Mouse (Mus musculus): ENCODE measurements around the gene Kcna2. TPM values are rescaled to one million over a fixed set of nuclear protein-coding genes. Genes with fewer than 3 reads are reported as not detected.

Gene Kcna2
- total and polyA plus RNA-seq, 2 experiments, result 0.54 to 1.2 TPM

DNA sequence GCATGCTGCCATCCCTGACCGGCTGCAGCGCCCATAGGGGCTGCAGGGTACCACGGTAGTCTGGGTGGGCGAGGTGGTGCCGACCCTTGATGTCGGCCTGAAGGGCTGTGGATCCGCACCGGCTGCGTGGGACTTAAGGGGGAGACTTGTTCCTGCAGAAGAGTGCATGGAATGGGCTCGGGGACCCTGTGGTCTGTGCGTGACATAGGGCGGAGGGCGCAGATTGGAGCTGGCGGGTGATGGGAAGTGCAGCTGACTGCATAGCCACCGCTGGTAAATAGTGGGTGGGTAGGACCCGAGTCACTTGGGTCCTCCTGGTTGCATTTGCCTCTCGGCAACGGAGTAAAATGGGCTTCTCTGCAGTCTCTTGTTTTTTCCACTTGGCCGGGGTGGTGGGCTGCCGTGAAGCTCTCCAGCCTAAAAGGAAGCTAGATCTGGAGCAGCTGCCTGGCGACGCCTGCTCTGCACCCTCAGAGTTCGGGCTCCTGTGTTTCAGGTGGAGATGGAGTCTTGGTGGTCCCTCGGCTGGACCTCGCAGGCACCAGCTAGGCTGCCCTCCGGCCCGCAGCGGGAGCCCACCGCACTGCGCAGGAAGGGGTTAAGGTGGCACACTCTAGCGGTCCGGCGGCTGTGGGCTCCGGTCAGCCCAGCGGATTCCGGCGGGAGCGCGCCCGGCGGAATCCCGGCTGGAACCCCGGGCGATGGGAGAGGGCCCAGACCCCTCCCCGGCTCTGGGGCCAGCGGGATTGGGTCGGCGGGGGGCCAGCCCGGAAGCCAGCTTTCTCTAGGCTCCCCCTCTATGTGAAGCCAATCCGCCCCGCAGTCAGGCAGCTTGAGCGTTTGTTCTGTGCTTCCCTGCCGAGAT is 1.1 kb downstream of the Kcna2 start:
- Histone ChIP-seq H3K4me3 (ENCODE audit: insufficient read depth, low read depth, low read length) (peak overlapping the region; percentile 67), H3K27me3 (ENCODE audit: control insufficient read depth, insufficient read depth, low read length) (peaks cover 14% of the 10 kb centered on the region), H3K9ac (ENCODE audit: low read depth, low read length) (peak overlapping the region; percentile 55), H3K27ac (replicated peaks; ENCODE audit: insufficient read depth, low read depth, low read length) (peak overlapping the region; percentile 30; the same call in 1 of the 2 replicates), H3K79me2 (ENCODE audit: control insufficient read depth, insufficient read depth, low read length) (no peaks in the 10 kb centered on the region), H3K36me3 (ENCODE audit: control insufficient read depth, insufficient read depth, low read length) (no peaks in the 10 kb centered on the region), H3K4me1 (ENCODE audit: control insufficient read depth, insufficient read depth, low read length) (no peaks in the 10 kb centered on the region)
- TF ChIP-seq POLR2A (IDR thresholded peaks at IDR 0.05; ENCODE audit: extremely low read depth, insufficient read depth, low read length) (no peak), CTCF (IDR thresholded peaks at IDR 0.05; ENCODE audit: low read depth, low read length) (no peak)
- DNase-seq (ENCODE audit: extremely low read depth, low read depth, low spot score), result no peak
- 2% methylated on average over 53 of the region's 53 CpGs for WGBS

DNA sequence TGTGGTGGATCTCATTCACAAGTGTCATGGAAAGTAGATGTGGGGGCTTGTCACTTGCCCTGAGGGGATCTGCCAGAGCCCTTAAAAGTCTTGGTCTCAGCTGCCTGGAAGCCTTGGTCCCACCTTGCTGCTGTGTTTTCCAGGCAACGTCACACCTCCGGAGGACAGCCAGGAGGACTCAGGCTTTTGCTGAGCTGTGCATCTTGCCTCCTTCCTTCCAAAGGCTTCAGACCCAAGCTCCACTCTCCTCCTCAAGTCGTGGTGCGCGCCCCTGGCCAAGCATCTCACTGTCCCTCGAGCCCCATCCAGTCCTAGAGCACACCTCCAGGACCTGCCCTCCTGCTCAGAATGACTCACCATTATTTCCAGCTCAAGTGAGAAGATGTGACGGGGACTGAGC is 2.1 kb downstream of the Kcna2 start:
- H3K27ac ChIP-seq (replicated peaks; ENCODE audit: insufficient read depth, low read depth, low read length), result no peak overlapping the region
- H3K79me2 ChIP-seq (ENCODE audit: control insufficient read depth, insufficient read depth, low read length), result no peaks in the 10 kb centered on the region
- WGBS, result 54% methylated on average over 7 of the region's 7 CpGs
- H3K9ac ChIP-seq (ENCODE audit: low read depth, low read length), result no peak overlapping the region
- TF ChIP-seq CTCF (IDR thresholded peaks at IDR 0.05; ENCODE audit: low read depth, low read length) (no peak), POLR2A (IDR thresholded peaks at IDR 0.05; ENCODE audit: extremely low read depth, insufficient read depth, low read length) (no peak)
- no peaks in the 10 kb centered on the region for H3K4me1 ChIP-seq (ENCODE audit: control insufficient read depth, insufficient read depth, low read length)
- H3K36me3 ChIP-seq (ENCODE audit: control insufficient read depth, insufficient read depth, low read length), result no peaks in the 10 kb centered on the region
- H3K27me3 ChIP-seq (ENCODE audit: control insufficient read depth, insufficient read depth, low read length), result peaks cover 14% of the 10 kb centered on the region
- no peak for DNase-seq (ENCODE audit: extremely low read depth, low read depth, low spot score)
- H3K4me3 ChIP-seq (ENCODE audit: insufficient read depth, low read depth, low read length), result peak overlapping the region; percentile 23; the same call in 1 of the 2 replicates

DNA sequence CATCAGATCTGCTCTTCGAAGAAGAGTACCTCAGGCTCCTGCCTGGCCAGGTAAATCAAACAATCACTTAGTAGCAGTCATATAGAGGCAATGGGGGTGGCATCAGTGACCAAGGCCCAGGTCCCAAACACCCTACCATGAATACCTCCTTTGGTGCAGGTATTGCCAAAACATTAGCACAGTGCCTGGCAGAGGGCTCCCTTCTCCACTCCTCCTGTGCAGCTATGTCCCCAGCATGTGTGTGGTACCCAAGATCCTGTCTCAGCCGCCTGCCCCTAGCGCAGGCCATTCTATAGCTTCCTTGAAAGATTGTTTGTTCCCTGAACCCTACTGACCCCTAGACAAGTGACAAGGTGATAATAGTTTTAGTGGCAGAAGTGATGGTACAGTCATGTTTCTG is 2.5 kb downstream of the Kcna2 start:
- WGBS, result 77% methylated on average over 3 of the region's 3 CpGs
- Histone ChIP-seq H3K9ac (ENCODE audit: low read depth, low read length) (no peak overlapping the region), H3K4me3 (ENCODE audit: insufficient read depth, low read depth, low read length) (no peak overlapping the region)

DNA sequence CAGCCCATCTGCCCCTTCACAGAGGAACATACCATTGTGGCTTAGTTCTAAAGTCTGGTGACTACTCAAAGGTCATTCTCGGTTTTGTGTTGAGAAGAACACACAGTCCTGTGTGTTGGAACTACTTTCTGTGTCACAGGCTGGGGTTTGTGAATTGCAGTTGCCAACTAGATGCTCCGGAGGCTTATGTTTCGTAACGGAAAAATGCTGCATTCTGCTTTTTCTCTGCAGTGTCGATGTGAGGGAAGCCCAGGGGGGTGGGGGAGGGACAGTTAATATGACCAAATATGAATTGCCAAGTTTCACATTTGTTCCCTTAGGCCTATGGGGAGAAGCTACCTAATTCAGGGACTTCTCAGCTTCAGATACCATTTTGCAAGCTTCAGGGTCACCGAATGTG is 5.0 kb downstream of the Kcna2 start:
- Histone ChIP-seq H3K4me3 (ENCODE audit: insufficient read depth, low read depth, low read length) (no peak overlapping the region), H3K9ac (ENCODE audit: low read depth, low read length) (no peak overlapping the region), H3K27me3 (ENCODE audit: control insufficient read depth, insufficient read depth, low read length) (peaks cover 14% of the 10 kb centered on the region), H3K27ac (replicated peaks; ENCODE audit: insufficient read depth, low read depth, low read length) (no peak overlapping the region), H3K79me2 (ENCODE audit: control insufficient read depth, insufficient read depth, low read length) (no peaks in the 10 kb centered on the region), H3K36me3 (ENCODE audit: control insufficient read depth, insufficient read depth, low read length) (no peaks in the 10 kb centered on the region), H3K4me1 (ENCODE audit: control insufficient read depth, insufficient read depth, low read length) (no peaks in the 10 kb centered on the region)
- WGBS, result 70% methylated on average over 6 of the region's 6 CpGs
- TF ChIP-seq POLR2A (IDR thresholded peaks at IDR 0.05; ENCODE audit: extremely low read depth, insufficient read depth, low read length) (no peak), CTCF (IDR thresholded peaks at IDR 0.05; ENCODE audit: low read depth, low read length) (no peak)
- peak; percentile 14 for DNase-seq (ENCODE audit: extremely low read depth, low read depth, low spot score)

More for the DNA sequence above, 2.5 kb downstream of the Kcna2 start:
- no peak for DNase-seq (ENCODE audit: extremely low read depth, low read depth, low spot score)
- Histone ChIP-seq H3K27me3 (ENCODE audit: control insufficient read depth, insufficient read depth, low read length) (peaks cover 14% of the 10 kb centered on the region), H3K79me2 (ENCODE audit: control insufficient read depth, insufficient read depth, low read length) (no peaks in the 10 kb centered on the region), H3K27ac (replicated peaks; ENCODE audit: insufficient read depth, low read depth, low read length) (no peak overlapping the region), H3K36me3 (ENCODE audit: control insufficient read depth, insufficient read depth, low read length) (no peaks in the 10 kb centered on the region), H3K4me1 (ENCODE audit: control insufficient read depth, insufficient read depth, low read length) (no peaks in the 10 kb centered on the region)
- TF ChIP-seq CTCF (IDR thresholded peaks at IDR 0.05; ENCODE audit: low read depth, low read length), result no peak
- no peak for TF ChIP-seq POLR2A (IDR thresholded peaks at IDR 0.05; ENCODE audit: extremely low read depth, insufficient read depth, low read length)

GRCm38 (mm10) chr3:107112498-107112897 is 11.6 kb downstream of the Kcna2 start:
- no peak overlapping the region for H3K4me3 ChIP-seq (ENCODE audit: insufficient read depth, low read depth, low read length)
- H3K9ac ChIP-seq (ENCODE audit: low read depth, low read length), result no peak overlapping the region
- H3K79me2 ChIP-seq (ENCODE audit: control insufficient read depth, insufficient read depth, low read length), result no peaks in the 10 kb centered on the region
- WGBS, result 50% methylated on average over 4 of the region's 4 CpGs
- no peak for TF ChIP-seq CTCF (IDR thresholded peaks at IDR 0.05; ENCODE audit: low read depth, low read length)
- no peak for TF ChIP-seq POLR2A (IDR thresholded peaks at IDR 0.05; ENCODE audit: extremely low read depth, insufficient read depth, low read length)
- no peak overlapping the region for H3K27ac ChIP-seq (replicated peaks; ENCODE audit: insufficient read depth, low read depth, low read length)
- H3K4me1 ChIP-seq (ENCODE audit: control insufficient read depth, insufficient read depth, low read length), result no peaks in the 10 kb centered on the region
- H3K36me3 ChIP-seq (ENCODE audit: control insufficient read depth, insufficient read depth, low read length), result no peaks in the 10 kb centered on the region
- H3K27me3 ChIP-seq (ENCODE audit: control insufficient read depth, insufficient read depth, low read length), result no peaks in the 10 kb centered on the region
- DNase-seq (ENCODE audit: extremely low read depth, low read depth, low spot score), result no peak

Data from liver, adult 2 months (tissue).